Mouse (Mus musculus): ENCODE results near the gene Ryk. TPM values are rescaled to one million over a fixed set of nuclear protein-coding genes. Genes with fewer than 3 reads are reported as not detected.

Ryk gene
- polyA plus RNA-seq, 1 experiment from 2014 or later, result 4.7 TPM

DNA sequence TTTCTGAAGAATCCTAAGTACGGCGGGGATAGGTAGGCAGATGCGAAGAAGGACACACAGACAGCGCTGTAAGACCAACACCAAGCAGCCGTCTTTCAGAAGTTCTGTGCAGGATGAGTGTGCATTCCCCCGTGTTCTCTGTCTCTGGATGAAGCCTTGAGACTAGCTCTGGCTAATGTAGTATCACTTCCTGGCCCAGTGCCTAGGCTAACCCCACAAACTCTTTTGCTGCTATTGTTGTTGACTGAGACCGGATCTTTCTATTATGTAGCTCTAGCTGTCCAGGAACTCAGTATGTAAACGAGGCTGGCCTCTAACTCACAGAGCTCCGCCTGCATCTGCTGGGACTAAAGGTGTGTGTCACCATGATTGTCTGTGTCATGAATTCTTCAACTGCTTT lies 110.2 kb downstream of the Ryk start:
- Histone ChIP-seq H3K27me3 (ENCODE audit: insufficient read depth, low read length) (no peaks in the 10 kb centered on the region), H3K4me2 (ENCODE audit: low read depth, low read length) (no peak overlapping the region), H3K4me3 (ENCODE audit: low read depth, low read length) (no peak overlapping the region), H3K4me1 (ENCODE audit: insufficient read depth) (no peaks in the 10 kb centered on the region), H3K9ac (replicated peaks) (no peak overlapping the region), H3K27ac (ENCODE audit: low read depth) (no peak overlapping the region), H3K36me3 (replicated peaks; ENCODE audit: insufficient read depth, low read length) (no peaks in the 10 kb centered on the region), H3K9me3 (ENCODE audit: low read length) (no peaks in the 10 kb centered on the region)
- no peak for TF ChIP-seq CTCF (IDR thresholded peaks at IDR 0.05; ENCODE audit: low read depth)
- ATAC-seq (no peak), DNase-seq (no peak)
- 79% methylated on average over 9 of the region's 9 CpGs for WGBS (ENCODE audit: insufficient replicate concordance)

DNA sequence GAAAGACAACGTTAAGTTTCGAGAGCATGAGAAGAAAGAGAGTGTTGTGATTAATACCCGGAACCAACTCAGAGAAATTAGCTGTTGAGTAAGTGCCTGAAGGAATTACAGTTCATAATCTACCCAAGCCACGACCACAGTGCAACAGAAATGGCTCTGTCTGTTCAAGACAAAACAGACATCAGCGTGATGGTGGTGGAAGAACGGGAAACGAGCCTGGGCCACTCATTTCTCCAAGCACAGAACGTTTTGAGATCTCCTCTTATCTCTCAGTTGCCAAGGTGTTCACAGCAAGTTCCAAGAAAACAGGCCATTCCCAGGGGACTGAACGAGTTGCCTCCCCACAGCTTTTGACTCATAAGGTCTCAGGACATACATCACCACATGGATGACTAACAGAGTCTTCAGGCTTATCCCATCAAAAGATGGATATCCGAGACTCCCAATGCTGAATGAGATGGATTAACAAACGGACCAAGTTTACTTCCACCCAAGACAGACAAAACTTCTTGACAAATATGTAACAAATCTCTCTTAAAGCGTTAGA lies 111.8 kb downstream of the Ryk start:
- no peak overlapping the region for H3K4me3 ChIP-seq (ENCODE audit: low read depth, low read length)
- no peak for TF ChIP-seq CTCF (IDR thresholded peaks at IDR 0.05; ENCODE audit: low read depth)
- TF ChIP-seq EP300 (IDR thresholded peaks at IDR 0.05; ENCODE audit: low read depth), result no peak
- H3K9me3 ChIP-seq (ENCODE audit: low read length), result no peaks in the 10 kb centered on the region
- H3K27me3 ChIP-seq (ENCODE audit: insufficient read depth, low read length), result no peaks in the 10 kb centered on the region
- 74% methylated on average over 12 of the region's 12 CpGs for WGBS (ENCODE audit: insufficient replicate concordance)
- H3K9ac ChIP-seq (replicated peaks), result no peak overlapping the region
- no peak for ATAC-seq
- no peak overlapping the region for H3K27ac ChIP-seq (ENCODE audit: low read depth)
- no peak for DNase-seq
- H3K4me1 ChIP-seq (ENCODE audit: insufficient read depth), result no peaks in the 10 kb centered on the region
- H3K4me2 ChIP-seq (ENCODE audit: low read depth, low read length), result no peak overlapping the region
- no peaks in the 10 kb centered on the region for H3K36me3 ChIP-seq (replicated peaks; ENCODE audit: insufficient read depth, low read length)

DNA sequence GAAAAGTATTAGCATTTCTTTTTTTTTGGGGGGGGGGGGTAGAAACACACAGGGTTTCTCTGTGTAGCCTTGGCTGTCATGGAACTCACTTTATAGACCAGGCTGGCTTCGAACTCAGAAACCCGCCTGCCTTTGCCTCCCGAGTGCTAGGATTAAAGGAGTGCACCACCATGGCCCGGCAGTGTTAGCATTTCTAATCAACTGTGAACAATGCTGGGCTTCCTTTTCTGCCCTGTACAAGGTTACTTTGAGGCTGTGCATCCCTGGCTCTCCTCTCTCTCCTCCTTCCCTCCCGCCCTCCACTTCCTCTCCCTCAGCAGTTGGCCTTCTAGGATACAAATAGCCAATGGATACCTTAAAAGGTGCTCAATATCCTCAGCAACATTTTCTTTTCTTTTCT lies 114.0 kb downstream of the Ryk start:
- no peak overlapping the region for H3K27ac ChIP-seq (ENCODE audit: low read depth)
- no peaks in the 10 kb centered on the region for H3K9me3 ChIP-seq (ENCODE audit: low read length)
- H3K36me3 ChIP-seq (replicated peaks; ENCODE audit: insufficient read depth, low read length), result no peaks in the 10 kb centered on the region
- no peak overlapping the region for H3K4me2 ChIP-seq (ENCODE audit: low read depth, low read length)
- ATAC-seq (no peak), DNase-seq (no peak)
- H3K4me1 ChIP-seq (ENCODE audit: insufficient read depth), result no peaks in the 10 kb centered on the region
- H3K4me3 ChIP-seq (ENCODE audit: low read depth, low read length), result no peak overlapping the region
- WGBS (ENCODE audit: insufficient replicate concordance), result 71% methylated on average over 5 of the region's 5 CpGs
- H3K9ac ChIP-seq (replicated peaks), result no peak overlapping the region
- no peaks in the 10 kb centered on the region for H3K27me3 ChIP-seq (ENCODE audit: insufficient read depth, low read length)
- TF ChIP-seq EP300 (IDR thresholded peaks at IDR 0.05; ENCODE audit: low read depth), result no peak
- TF ChIP-seq CTCF (IDR thresholded peaks at IDR 0.05; ENCODE audit: low read depth), result no peak

DNA sequence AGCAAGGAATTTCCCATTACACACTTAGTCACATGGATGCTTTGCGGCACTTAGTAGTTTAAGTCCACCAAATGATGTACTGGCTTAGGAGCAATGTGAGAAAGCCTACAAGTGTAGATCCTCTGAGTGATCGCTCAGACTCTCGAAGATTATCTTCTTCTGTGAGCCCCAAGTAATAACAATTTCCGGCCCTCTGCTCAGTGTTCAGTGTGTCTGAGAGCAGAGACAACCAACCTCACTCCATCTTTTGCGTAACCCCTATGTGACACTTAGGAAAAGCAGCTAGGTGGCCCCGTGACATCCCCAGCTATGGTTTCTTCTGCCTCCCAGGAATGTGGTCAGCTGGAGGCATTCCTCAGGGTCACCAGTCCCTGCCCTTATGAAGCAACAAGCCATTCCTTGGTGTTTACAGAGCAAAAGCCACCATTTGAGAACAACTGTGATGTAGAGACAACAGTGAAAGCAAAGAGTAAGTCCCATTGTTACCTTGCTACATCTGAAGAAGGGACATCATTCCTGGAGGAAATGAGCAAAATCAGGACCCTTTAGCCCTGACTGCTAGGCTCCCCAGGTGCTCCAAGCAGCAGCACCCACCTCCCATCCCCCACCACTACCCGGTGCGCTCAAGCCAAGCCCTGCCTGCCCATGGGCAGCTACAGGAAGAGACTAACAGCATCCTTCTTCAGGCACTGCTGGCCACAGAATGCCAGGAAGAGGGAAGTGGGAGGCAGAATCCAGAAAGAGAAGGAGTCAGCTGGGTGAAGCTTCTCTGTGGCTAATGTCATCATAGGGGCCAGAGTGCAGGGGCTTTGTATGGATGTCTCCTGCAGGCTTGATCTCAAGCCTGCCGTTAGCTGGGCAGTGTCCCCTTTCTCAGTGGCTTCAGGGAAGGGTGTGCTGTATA lies 116.6 kb downstream of the Ryk start:
- Histone ChIP-seq H3K4me3 (ENCODE audit: low read depth, low read length) (no peak overlapping the region), H3K9ac (replicated peaks) (no peak overlapping the region), H3K4me2 (ENCODE audit: low read depth, low read length) (no peak overlapping the region), H3K9me3 (ENCODE audit: low read length) (no peaks in the 10 kb centered on the region), H3K36me3 (replicated peaks; ENCODE audit: insufficient read depth, low read length) (no peaks in the 10 kb centered on the region), H3K27me3 (ENCODE audit: insufficient read depth, low read length) (no peaks in the 10 kb centered on the region), H3K27ac (ENCODE audit: low read depth) (no peak overlapping the region), H3K4me1 (ENCODE audit: insufficient read depth) (no peaks in the 10 kb centered on the region)
- DNase-seq (no peak), ATAC-seq (no peak)
- no peak for TF ChIP-seq EP300 (IDR thresholded peaks at IDR 0.05; ENCODE audit: low read depth)
- TF ChIP-seq CTCF (IDR thresholded peaks at IDR 0.05; ENCODE audit: low read depth), result no peak
- WGBS (ENCODE audit: insufficient replicate concordance), result 77% methylated on average over 9 of the region's 9 CpGs

DNA sequence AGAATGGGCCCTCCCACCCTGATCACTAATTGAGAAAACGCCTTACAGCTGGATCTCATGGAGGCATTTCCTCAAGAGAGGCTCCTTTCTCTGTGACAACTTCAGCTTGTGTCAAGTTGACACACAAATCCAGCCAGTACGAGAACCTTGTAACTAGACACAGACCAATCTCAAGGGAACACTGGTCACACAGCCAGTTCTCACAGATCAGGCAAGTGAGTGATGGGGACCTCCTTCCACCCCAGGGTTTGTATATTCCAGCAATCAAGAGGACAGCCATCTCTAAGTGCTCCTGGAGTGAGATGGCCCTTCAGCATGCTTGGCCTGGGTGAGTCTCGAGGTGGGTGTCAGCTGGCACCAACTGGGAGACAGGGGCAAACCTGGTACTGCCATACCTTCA lies 121.1 kb downstream of the Ryk start:
- H3K4me3 ChIP-seq (ENCODE audit: low read depth, low read length), result no peak overlapping the region
- no peak for ATAC-seq
- 72% methylated on average over 3 of the region's 3 CpGs for WGBS (ENCODE audit: insufficient replicate concordance)
- no peaks in the 10 kb centered on the region for H3K9me3 ChIP-seq (ENCODE audit: low read length)
- no peaks in the 10 kb centered on the region for H3K27me3 ChIP-seq (ENCODE audit: insufficient read depth, low read length)
- no peaks in the 10 kb centered on the region for H3K4me1 ChIP-seq (ENCODE audit: insufficient read depth)
- DNase-seq, result no peak
- H3K36me3 ChIP-seq (replicated peaks; ENCODE audit: insufficient read depth, low read length), result no peaks in the 10 kb centered on the region
- no peak overlapping the region for H3K27ac ChIP-seq (ENCODE audit: low read depth)
- no peak overlapping the region for H3K9ac ChIP-seq (replicated peaks)
- TF ChIP-seq CTCF (IDR thresholded peaks at IDR 0.05; ENCODE audit: low read depth) (no peak), EP300 (IDR thresholded peaks at IDR 0.05; ENCODE audit: low read depth) (no peak)
- no peak overlapping the region for H3K4me2 ChIP-seq (ENCODE audit: low read depth, low read length)

Other genes starting within 250 kb of the Ryk start
- 123 and 126 TPM in 2 replicates for gene Anapc13, start 208.6 kb upstream of the Ryk start, polyA plus RNA-seq (2015; fragmentation: Nextera tagmentation; extraction: Ambion mirVana)
- 15.5 and 16.6 TPM in 2 replicates for gene Cep63, start 208.4 kb upstream of the Ryk start, polyA plus RNA-seq (2015; fragmentation: Nextera tagmentation; extraction: Ambion mirVana)
- gene Amotl2, start 118.2 kb upstream of the Ryk start, polyA plus RNA-seq (2015; fragmentation: Nextera tagmentation; extraction: Ambion mirVana), result 5.7 and 6.5 TPM in 2 replicates
- gene Slco2a1, start 153.8 kb downstream of the Ryk start, polyA plus RNA-seq (2015; fragmentation: Nextera tagmentation; extraction: Ambion mirVana), result 8.5 and 11.2 TPM in 2 replicates